Mouse (Mus musculus) heart, adult 18-20 months (tissue): ENCODE measurements at regions not wholly inside any gene's neighbourhood (a gene's known extent, or its start where the extent isn't known, plus 50 kb on each side); places are given as distances from the start of the nearest gene placed in this dataset.

Experiments
- DNase-seq, 2 experiments: peaks; one replicate each; pipeline ENCODE4 v3.0.0; 2021 to 2022; ENCODE audit warnings: mixed read lengths in 1 of 2

- DNase-seq: peak in 1 of 2 experiments; percentile 5
Measured at GRCm38 (mm10) chr13:100892647-100893071, 59.4 kb upstream of the Slc30a5 start.

GRCm38 (mm10) chr13:100892204-100892603 lies 59.0 kb upstream of the Slc30a5 start:
- DNase-seq: peak; percentile 48 to 83

- DNase-seq: no peak
Measured at GRCm38 (mm10) chr13:100890457-100890856, 57.2 kb upstream of the Slc30a5 start.

- no peak for DNase-seq
Measured at GRCm38 (mm10) chr13:100888481-100888880, 55.3 kb upstream of the Slc30a5 start.

- DNase-seq: no peak
Measured at GRCm38 (mm10) chr13:100883711-100884110, 50.5 kb upstream of the Slc30a5 start.
